Mouse (Mus musculus): ENCODE results near the gene Tmem94. TPM values are rescaled to one million over a fixed set of nuclear protein-coding genes. Genes with fewer than 3 reads are reported as not detected.
A peak's percentile ranks its signal among the peaks of the same experiment; 100 is the strongest.

The Tmem94 gene
- total and polyA plus RNA-seq, 3 experiments = 23.2 to 64.4 (median 38.9) TPM

GRCm38 (mm10) chr11:115805005-115805404 is 39.8 kb downstream of the Tmem94 start:
- no peaks in the 10 kb centered on the region for H3K9me3 ChIP-seq (replicated peaks; ENCODE audit: insufficient read depth, low read length)
- no peak for TF ChIP-seq HCFC1 (IDR thresholded peaks at IDR 0.05; ENCODE audit: low read depth, low read length)
- 0 out of 2 replicates have a peak, but pooled peaks have one; percentile 19 for TF ChIP-seq TCF12 (IDR thresholded peaks at IDR 0.05; ENCODE audit: low read depth, low read length)
- TF ChIP-seq TAL1 (IDR thresholded peaks at IDR 0.05; ENCODE audit: low read length) = peak; percentile 43
- no peaks in the 10 kb centered on the region for H3K27me3 ChIP-seq (ENCODE audit: control insufficient read depth in 1 of 2, insufficient read depth in 2 of 2, low read length in 2 of 2)
- no peak overlapping the region for H3K9ac ChIP-seq (ENCODE audit: control insufficient read depth, low read depth, low read length, poor library complexity, severe bottlenecking)
- no peak overlapping the region for H3K4me3 ChIP-seq (ENCODE audit: control insufficient read depth in 1 of 2, insufficient read depth in 1 of 2, low read depth in 2 of 2, low read length in 2 of 2)
- H3K27ac ChIP-seq (ENCODE audit: control insufficient read depth, low read depth, low read length) = no peak overlapping the region
- H3K36me3 ChIP-seq (ENCODE audit: control insufficient read depth in 1 of 2, insufficient read depth in 2 of 2, low read length in 2 of 2) = 0 out of 4 replicates have a peak, but pooled peaks cover 0 to 2% of the 10 kb centered on the region in 2 experiments
- peaks cover 0 to 8% of the 10 kb centered on the region in 2 experiments; a peak in 2 of 4 replicates for H3K4me1 ChIP-seq (ENCODE audit: control insufficient read depth in 1 of 2, insufficient read depth in 2 of 2, low read length in 2 of 2)
- DNase-seq (ENCODE audit: low read depth, low spot score) = peak; percentile 55
- no peaks in the 10 kb centered on the region for H3K79me2 ChIP-seq (ENCODE audit: control insufficient read depth, insufficient read depth, low read length, poor library complexity)

- TF ChIP-seq ETS1 (IDR thresholded peaks at IDR 0.05; ENCODE audit: low read depth, low read length) (no peak), ELF1 (IDR thresholded peaks at IDR 0.05; ENCODE audit: low read depth, low read length) (no peak), EP300 (IDR thresholded peaks at IDR 0.05; ENCODE audit: low read depth in 1 of 2, low read length in 2 of 2) (no peak), NRF1 (IDR thresholded peaks at IDR 0.05; ENCODE audit: insufficient read depth, low read depth, low read length, poor library complexity, severe bottlenecking) (no peak), GATA1 (IDR thresholded peaks at IDR 0.05; ENCODE audit: low read depth, low read length) (no peak), USF1 (IDR thresholded peaks at IDR 0.05; ENCODE audit: low read depth, low read length) (0 out of 2 replicates have a peak, but pooled peaks have one; percentile 10), GABPA (IDR thresholded peaks at IDR 0.05; ENCODE audit: low read depth, low read length) (no peak), POLR2AphosphoS2 (IDR thresholded peaks at IDR 0.05; ENCODE audit: low read length) (no peak), TAL1 (IDR thresholded peaks at IDR 0.05; ENCODE audit: low read length) (no peak)
- Histone ChIP-seq H3K4me3 (ENCODE audit: control insufficient read depth in 1 of 2, insufficient read depth in 1 of 2, low read depth in 2 of 2, low read length in 2 of 2) (no peak overlapping the region), H3K27me3 (ENCODE audit: control insufficient read depth in 1 of 2, insufficient read depth in 2 of 2, low read length in 2 of 2) (no peaks in the 10 kb centered on the region), H3K9ac (ENCODE audit: control insufficient read depth, low read depth, low read length, poor library complexity, severe bottlenecking) (no peak overlapping the region), H3K79me2 (ENCODE audit: control insufficient read depth, insufficient read depth, low read length, poor library complexity) (no peaks in the 10 kb centered on the region; the same call in 1 of the 2 replicates), H3K9me3 (replicated peaks; ENCODE audit: insufficient read depth, low read length) (no peaks in the 10 kb centered on the region), H3K4me1 (ENCODE audit: control insufficient read depth in 1 of 2, insufficient read depth in 2 of 2, low read length in 2 of 2) (peaks cover 0 to 8% of the 10 kb centered on the region in 2 experiments; a peak in 2 of 4 replicates), H3K27ac (ENCODE audit: control insufficient read depth, low read depth, low read length) (no peak overlapping the region), H3K36me3 (ENCODE audit: control insufficient read depth in 1 of 2, insufficient read depth in 2 of 2, low read length in 2 of 2) (0 out of 4 replicates have a peak, but pooled peaks cover 0 to 2% of the 10 kb centered on the region in 2 experiments)
- DNase-seq (ENCODE audit: low read depth, low spot score) = no peak
Measured at GRCm38 (mm10) chr11:115806154-115806553, 40.9 kb downstream of the Tmem94 start.

DNA sequence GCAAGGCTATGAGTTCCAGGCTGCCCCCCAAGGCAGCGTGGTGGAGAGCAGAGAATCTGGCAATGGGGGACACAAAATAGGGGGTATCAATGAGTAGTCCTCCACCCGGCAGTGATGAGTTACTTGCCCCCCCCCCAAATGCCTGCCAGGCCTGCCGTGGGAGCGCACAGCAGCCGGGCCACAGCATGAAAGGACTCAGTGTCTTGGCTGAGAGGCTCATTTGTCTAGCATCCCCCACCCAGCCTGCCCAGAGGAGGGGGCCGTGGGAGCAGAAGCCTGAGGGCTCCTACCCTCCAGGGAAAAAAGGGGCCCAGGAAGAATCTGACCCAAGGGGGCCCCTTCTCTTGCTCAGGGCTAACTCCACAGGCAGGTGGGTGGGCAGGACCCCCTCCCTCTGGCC is 42.1 kb downstream of the Tmem94 start:
- no peaks in the 10 kb centered on the region for H3K9me3 ChIP-seq (replicated peaks; ENCODE audit: insufficient read depth, low read length)
- H3K4me3 ChIP-seq (ENCODE audit: control insufficient read depth in 1 of 2, insufficient read depth in 1 of 2, low read depth in 2 of 2, low read length in 2 of 2) = no peak overlapping the region
- H3K4me1 ChIP-seq (ENCODE audit: control insufficient read depth in 1 of 2, insufficient read depth in 2 of 2, low read length in 2 of 2) = peaks cover 0 to 8% of the 10 kb centered on the region in 2 experiments; a peak in 2 of 4 replicates
- TF ChIP-seq RAD21 (IDR thresholded peaks at IDR 0.05; ENCODE audit: low read depth, low read length) (no peak), ZMIZ1 (IDR thresholded peaks at IDR 0.05; ENCODE audit: low read depth, low read length) (no peak), MEF2A (IDR thresholded peaks at IDR 0.05; ENCODE audit: extremely low read depth, insufficient replicate concordance, low read depth, low read length, poor library complexity, severe bottlenecking) (no peak), UBTF (IDR thresholded peaks at IDR 0.05; ENCODE audit: borderline replicate concordance, insufficient read depth, low read depth, low read length) (no peak), JUND (IDR thresholded peaks at IDR 0.05; ENCODE audit: low read depth, low read length) (no peak), CTCF (IDR thresholded peaks at IDR 0.05 in 2 of 3, conservative IDR thresholded peaks at IDR 0.05 in 1 of 3; ENCODE audit: control insufficient read depth in 1 of 3, insufficient read depth in 1 of 3, low read depth in 2 of 3, low read length in 3 of 3, poor library complexity in 1 of 3, severe bottlenecking in 1 of 3) (no peak), USF1 (IDR thresholded peaks at IDR 0.05; ENCODE audit: low read depth, low read length) (no peak), EP300 (IDR thresholded peaks at IDR 0.05; ENCODE audit: low read depth in 1 of 2, low read length in 2 of 2) (no peak), E2F4 (IDR thresholded peaks at IDR 0.05; ENCODE audit: borderline replicate concordance, low read depth, low read length) (no peak)
- H3K79me2 ChIP-seq (ENCODE audit: control insufficient read depth, insufficient read depth, low read length, poor library complexity) = no peaks in the 10 kb centered on the region; the same call in 1 of the 2 replicates
- DNase-seq (ENCODE audit: low read depth, low spot score) = no peak
- H3K27ac ChIP-seq (ENCODE audit: control insufficient read depth, low read depth, low read length) = no peak overlapping the region
- H3K9ac ChIP-seq (ENCODE audit: control insufficient read depth, low read depth, low read length, poor library complexity, severe bottlenecking) = no peak overlapping the region
- H3K36me3 ChIP-seq (ENCODE audit: control insufficient read depth in 1 of 2, insufficient read depth in 2 of 2, low read length in 2 of 2) = 0 out of 4 replicates have a peak, but pooled peaks cover 0 to 2% of the 10 kb centered on the region in 2 experiments
- no peaks in the 10 kb centered on the region for H3K27me3 ChIP-seq (ENCODE audit: control insufficient read depth in 1 of 2, insufficient read depth in 2 of 2, low read length in 2 of 2)
